Comparison of ENCODE assay signal across 15 mouse cellular contexts in the genomic region with DNA sequence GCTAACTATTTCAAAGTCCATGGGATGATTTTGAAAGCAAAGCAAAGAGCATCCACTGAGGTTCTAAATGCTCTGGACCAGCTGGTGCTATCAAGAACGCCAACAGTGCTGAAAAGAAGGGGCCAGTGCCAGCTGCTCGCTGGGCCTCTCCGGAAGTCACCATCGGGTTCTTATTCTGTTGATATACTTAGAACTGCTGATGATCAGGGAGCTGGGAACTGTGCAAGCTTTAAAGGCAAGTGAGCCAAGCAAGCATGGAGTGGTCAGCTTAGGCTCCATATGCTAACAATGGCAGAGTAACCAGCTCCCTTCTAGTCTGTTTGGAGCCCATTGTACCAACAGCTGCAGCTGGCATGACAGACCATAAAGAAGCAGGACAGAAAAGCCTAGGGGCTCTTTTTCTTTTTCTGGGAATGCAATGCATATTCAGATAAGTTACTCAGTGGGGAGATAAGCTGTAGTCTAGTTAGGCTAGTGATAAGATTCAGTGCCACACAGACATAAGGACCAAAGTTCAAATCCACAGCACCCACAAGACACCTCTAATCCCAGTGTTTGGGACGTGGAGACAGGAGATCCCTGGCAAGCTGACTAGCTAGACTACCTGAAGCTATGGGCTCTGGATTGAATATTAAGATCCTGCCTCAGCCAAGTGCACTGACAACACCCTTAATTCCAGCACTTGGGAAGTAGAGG.
DNase-seq lines count a peak whose midpoint lies in the region; ATAC-seq lines count a peak whose summit lies in the region.
"Had no signal": no experiment of that assay in that cellular context is flagged by ENCODE, and none has a peak within 500 bp of the region (broad histone marks: within the 10 kb centered on the region; RNA-seq: fewer than 3 reads in every experiment).

No protein-coding gene starts in this region.

- peak overlapping the region; percentile 33; the same call in 1 of the 2 replicates for H3K27ac ChIP-seq in intestine, embryonic 15.5 days
- H3K27ac ChIP-seq: heart, embryonic 10.5 days had no signal

- no peak overlapping the region for H3K4me2 ChIP-seq in intestine, embryonic 15.5 days (replicated peaks)

- no peak for DNase-seq in frontal cortex, postnatal 25 days (ENCODE audit: low spot score in 2 of 2)
- peak; percentile 80 for DNase-seq in brain, adult 2 months (ENCODE audit: low read depth, low spot score)
- peak; percentile 63 for DNase-seq in cerebellum, adult 9-11 months
- no peak for DNase-seq in adrenal gland, adult (ENCODE audit: inconsistent age in 2 of 2, low spot score in 1 of 2)
- DNase-seq in lung, postnatal 10 days = no peak
- DNase-seq: embryo, embryonic 11 days; gastrocnemius, postnatal 10 days; lung, adult 2 months; thymus, postnatal 14 days had no signal

- H3K9me3 ChIP-seq in intestine, embryonic 15.5 days = no peaks in the 10 kb centered on the region
- H3K9me3 ChIP-seq: heart, embryonic 10.5 days had no signal

- 83% methylated on average over 5 of the region's 5 CpGs for WGBS in intestine, embryonic 15.5 days

- H3K27me3 ChIP-seq in intestine, embryonic 15.5 days (replicated peaks) = no peaks in the 10 kb centered on the region

- no peak overlapping the region for H3K4me3 ChIP-seq in intestine, embryonic 15.5 days (replicated peaks)
- H3K4me3 ChIP-seq: erythroblast, embryonic 14.5 days; heart, embryonic 10.5 days; myocyte had no signal

- 0 out of 2 replicates have a peak, but pooled peaks cover 6% of the 10 kb centered on the region for H3K4me1 ChIP-seq in intestine, embryonic 15.5 days (replicated peaks)

- H3K36me3 ChIP-seq in intestine, embryonic 15.5 days = no peaks in the 10 kb centered on the region
- H3K36me3 ChIP-seq: heart, embryonic 10.5 days had no signal

- no peak overlapping the region for H3K9ac ChIP-seq in intestine, embryonic 15.5 days

- peak; percentile 53 for ATAC-seq in frontal cortex, adult (ENCODE audit: low TSS enrichment)
- peak; percentile 39; the same call in 1 of the 2 replicates for ATAC-seq in intestine, embryonic 15.5 days
- ATAC-seq: activated CD4-positive, CD25-positive, alpha-beta regulatory T cell, adult 4 months had no signal

Comparison
In these comparisons a context has a peak if more than half of its experiments do, and no peak if none do; other contexts are left out.
1. DNase-seq: peak in brain, adult 2 months (single experiment) and cerebellum, adult 9-11 months (single experiment); none in frontal cortex, postnatal 25 days (0 of 2), adrenal gland, adult (0 of 2) and lung, postnatal 10 days (single experiment).